Mouse (Mus musculus): Measurements from ENCODE around the gene Dab2.

DNA sequence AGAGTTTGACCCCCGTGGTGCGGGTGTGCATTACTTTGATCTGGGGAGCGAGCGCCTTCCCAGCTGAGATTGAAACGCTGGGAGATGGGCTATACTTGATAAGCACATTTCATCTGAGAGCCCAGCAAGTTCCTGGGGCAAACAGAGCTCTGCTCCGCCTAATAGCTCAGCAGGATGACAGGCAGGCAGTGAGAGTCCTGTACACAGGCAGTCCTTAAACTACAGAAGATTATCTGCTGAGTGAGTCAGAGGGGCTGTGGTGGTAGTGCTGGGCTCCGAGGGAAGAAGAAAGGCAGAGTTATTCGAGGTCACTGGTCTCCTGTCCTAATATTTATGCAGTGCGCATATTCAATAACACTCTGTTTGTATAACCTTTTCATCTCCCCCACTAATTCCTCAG is 149.3 kb downstream of the Dab2 start:
- no peak for TF ChIP-seq CTCF (IDR thresholded peaks at IDR 0.05; ENCODE audit: extremely low read depth, insufficient read depth, low read length)
- no peak for TF ChIP-seq POLR2A (IDR thresholded peaks at IDR 0.05; ENCODE audit: extremely low read depth, insufficient read depth, low read length)
